Mouse (Mus musculus): ENCODE results near the gene Chic1.

Gene Chic1

GRCm38 (mm10) chrX:103432293-103432692 is 76.0 kb downstream of the Chic1 start:
- DNase-seq (ENCODE audit: low spot score in 2 of 2), result no peak

GRCm38 (mm10) chrX:103438023-103438422 is 81.7 kb downstream of the Chic1 start:
- DNase-seq (ENCODE audit: low spot score in 2 of 2), result no peak

- no peak for DNase-seq (ENCODE audit: low spot score in 2 of 2)
These were observed 84.5 kb downstream of the Chic1 start for GRCm38 (mm10) chrX:103440803-103441202.

GRCm38 (mm10) chrX:103443755-103444154 is 87.5 kb downstream of the Chic1 start:
- DNase-seq (ENCODE audit: low spot score in 2 of 2), result no peak

All from urinary bladder, adult 18-20 months (tissue).